Mouse (Mus musculus) bone marrow, adult 2 months (tissue): ENCODE measurements around the gene Phyhipl. TPM values are rescaled to one million over a fixed set of nuclear protein-coding genes. Genes with fewer than 3 reads are reported as not detected.

Experiments
- H3K27ac ChIP-seq: fragments of 200-500 bp; 2 replicates; pipeline ENCODE4 v1.5.1; 2012; ENCODE audit warnings: low read depth, mild to moderate bottlenecking, control low read depth, inconsistent platforms, low read length; ENCODE audit not compliant: control insufficient read depth, poor library complexity, insufficient read depth
- H3K4me1 ChIP-seq: fragments of 200-500 bp; 2 replicates; pipeline ENCODE4 v1.6.1; 2011; ENCODE audit warnings: low read length; ENCODE audit not compliant: control insufficient read depth, insufficient read depth
- H3K4me3 ChIP-seq: fragments of 200-500 bp; replicated peaks from 2 replicates; pipeline ENCODE3; 2011; ENCODE audit warnings: mild to moderate bottlenecking, low read depth, low read length, control low read depth; ENCODE audit not compliant: control insufficient read depth
- CTCF ChIP-seq: fragments of 200-500 bp; IDR thresholded peaks from 2 replicates; pipeline ENCODE4 v1.5.1; 2011; ENCODE audit warnings: low read length, control low read depth; ENCODE audit not compliant: control insufficient read depth, insufficient read depth
- POLR2A ChIP-seq: fragments of 200-500 bp; IDR thresholded peaks from 2 replicates; pipeline ENCODE4 v1.6.1; 2011; ENCODE audit warnings: low read depth, mild to moderate bottlenecking, control low read depth, low read length, borderline replicate concordance; ENCODE audit not compliant: control insufficient read depth
- WGBS: fragments of 180-500 bp; shearing (Covaris S2); methylation state at CpG from one replicate; pipeline ENCODE4 v1.1.7; 2018; 5-methylcytosine and 5-hydroxymethylcytosine counted together
- polyA plus RNA-seq: library from polyadenylated mRNA; stranded (reverse); fragments of >200 nt; gene quantifications from 2 replicates; pipeline ENCODE4 v1.2.4, GENCODE M21; 2011; ENCODE audit warnings: low replicate concordance; ENCODE audit not compliant: missing spikeins, insufficient read depth, insufficient read length

Phyhipl gene
- polyA plus RNA-seq, 1 experiment = 0.82 TPM

DNA sequence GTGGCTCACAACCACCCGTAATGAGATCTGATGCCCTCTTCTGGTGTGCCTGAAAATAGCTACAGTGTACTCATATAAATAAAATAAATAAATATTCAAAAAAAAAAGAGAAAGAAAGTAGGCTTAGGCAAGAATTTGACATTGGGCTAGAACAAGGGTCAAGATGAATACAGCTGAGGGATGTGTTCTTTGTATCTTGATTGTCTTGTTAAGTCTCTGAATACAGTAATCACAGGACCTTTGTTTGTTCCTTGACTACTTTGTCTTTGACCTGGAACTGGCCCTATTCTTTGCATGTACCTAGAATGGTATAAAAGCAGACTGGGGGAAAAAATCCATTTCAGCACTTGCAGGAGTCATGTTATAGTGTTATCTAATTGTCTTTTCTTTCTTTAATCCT lies 44.1 kb downstream of the Phyhipl start:
- TF ChIP-seq CTCF (no peak), POLR2A (no peak)
- Histone ChIP-seq H3K4me1 (no peaks in the 10 kb centered on the region), H3K4me3 (no peak overlapping the region), H3K27ac (no peak overlapping the region)
- WGBS = 80% methylated on average over 1 of the region's 1 CpGs

DNA sequence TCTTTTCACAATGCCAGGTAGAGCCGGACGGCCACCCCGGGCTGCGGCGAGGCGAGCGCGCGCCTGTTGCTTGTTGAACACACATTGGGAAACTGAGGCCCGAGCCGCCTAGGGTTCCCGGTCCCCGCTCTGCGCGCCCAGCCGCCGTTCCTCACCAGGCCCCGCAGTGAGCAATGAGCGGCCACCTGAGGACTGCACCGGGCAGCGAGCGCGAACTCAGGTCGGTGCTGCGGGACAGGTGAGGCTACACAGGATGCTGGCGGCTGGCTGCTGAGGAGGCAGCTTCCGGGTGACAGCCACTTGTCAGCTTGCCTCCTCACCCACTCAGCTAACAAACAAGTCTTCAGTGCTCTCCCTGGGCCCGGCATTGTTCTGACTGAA lies 55.9 kb downstream of the Phyhipl start:
- Histone ChIP-seq H3K4me1 (no peaks in the 10 kb centered on the region), H3K4me3 (no peak overlapping the region), H3K27ac (no peak overlapping the region; the same call in 1 of the 2 replicates)
- 6% methylated on average over 28 of the region's 28 CpGs for WGBS
- no peak for TF ChIP-seq CTCF
- TF ChIP-seq POLR2A = no peak

DNA sequence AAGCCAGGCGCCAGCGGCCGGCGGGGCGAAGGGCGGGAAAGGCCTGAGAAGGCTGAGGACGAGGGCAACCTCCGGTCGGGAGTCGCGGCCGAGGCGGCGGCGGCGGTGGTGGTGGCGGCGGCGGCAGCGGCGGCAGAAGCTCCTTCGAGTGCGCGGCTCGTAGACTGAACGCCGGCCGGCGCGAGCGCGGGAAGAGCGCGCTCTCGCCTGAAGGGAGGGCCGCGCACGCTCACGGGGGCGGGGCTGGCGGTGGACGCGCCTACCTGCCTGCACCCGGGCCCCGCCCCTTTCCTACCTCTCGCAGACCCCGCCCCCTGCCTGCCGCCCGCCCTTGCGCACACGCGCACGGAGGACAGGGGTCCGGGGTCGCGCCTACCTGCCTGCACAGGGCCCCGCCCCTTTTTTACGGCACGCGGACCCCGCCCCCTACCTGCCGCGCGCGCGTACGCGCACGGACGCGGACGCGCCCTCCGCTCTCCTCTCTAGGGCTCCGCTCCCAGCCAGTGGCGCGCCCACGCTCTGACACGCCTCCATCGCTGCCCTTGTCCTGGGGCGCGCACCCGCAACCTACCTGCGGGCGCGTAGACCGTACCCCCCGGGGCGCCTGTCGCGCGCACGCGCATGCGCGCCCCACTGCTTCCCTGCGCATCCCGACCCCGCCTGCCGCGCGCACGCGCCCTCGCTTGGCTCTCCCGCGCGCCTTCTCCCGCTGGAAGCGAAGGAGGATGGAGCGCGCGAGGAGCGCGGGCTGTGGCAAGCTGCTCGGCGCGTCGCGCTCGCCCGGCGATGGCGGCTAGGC lies 56.4 kb downstream of the Phyhipl start:
- WGBS = 2% methylated on average over 107 of the region's 124 CpGs
- no peak for TF ChIP-seq POLR2A
- no peak for TF ChIP-seq CTCF
- no peak overlapping the region; the same call in 1 of the 2 replicates for H3K27ac ChIP-seq
- H3K4me3 ChIP-seq = no peak overlapping the region
- H3K4me1 ChIP-seq = no peaks in the 10 kb centered on the region

DNA sequence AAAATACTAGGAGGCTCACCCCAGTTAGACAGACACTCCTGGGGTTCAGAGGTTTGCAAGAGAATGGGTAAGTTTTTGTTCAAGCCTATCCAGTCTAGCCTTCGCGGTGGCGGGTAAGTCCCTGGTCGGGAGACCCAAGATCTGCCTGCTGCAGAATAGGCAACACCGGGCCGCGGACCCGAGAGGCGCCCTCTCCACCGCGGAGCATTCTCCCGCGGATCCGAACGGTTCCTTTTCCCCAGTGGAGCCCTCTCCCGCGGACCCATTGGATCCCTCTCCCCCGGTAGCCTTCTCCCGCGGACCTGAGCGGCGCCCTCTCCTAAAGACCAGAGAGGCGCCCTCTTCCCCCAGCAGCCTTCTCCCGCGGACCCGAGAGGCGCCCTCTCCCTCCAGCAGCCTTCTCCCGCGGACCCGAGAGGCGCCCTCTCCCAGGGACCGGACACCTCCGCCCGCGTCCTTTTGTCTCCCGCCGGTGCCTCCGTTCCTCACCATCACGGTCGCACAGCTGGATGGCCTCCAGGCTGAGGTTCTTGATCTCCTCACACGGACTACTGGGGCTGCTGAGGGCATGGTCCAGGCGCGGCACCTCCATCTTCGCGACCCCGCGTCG lies 57.1 kb downstream of the Phyhipl start:
- Histone ChIP-seq H3K4me3 (no peak overlapping the region), H3K27ac (no peak overlapping the region; the same call in 1 of the 2 replicates), H3K4me1 (no peaks in the 10 kb centered on the region)
- TF ChIP-seq POLR2A = no peak
- 4% methylated on average over 48 of the region's 48 CpGs for WGBS

DNA sequence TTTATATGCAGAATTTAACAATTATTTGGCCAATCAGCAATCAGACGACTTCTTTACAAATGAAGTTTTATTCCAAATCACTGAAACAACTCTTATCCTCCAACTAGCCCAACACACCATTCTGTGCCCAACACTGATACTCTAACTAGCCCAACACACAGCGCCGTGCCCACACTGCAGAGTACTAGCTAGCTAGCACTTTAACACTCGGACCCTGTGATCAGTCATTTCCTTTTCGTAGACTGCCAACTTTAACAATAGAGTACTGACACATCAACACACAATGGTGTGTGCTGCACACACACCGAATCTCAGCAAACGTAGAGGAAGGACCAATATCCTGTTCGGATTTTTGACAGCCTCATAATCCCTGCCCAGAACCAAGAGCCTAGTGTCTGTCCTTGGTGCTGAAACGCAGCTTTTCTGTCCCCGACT lies 57.7 kb downstream of the Phyhipl start:
- 20% methylated on average over 10 of the region's 10 CpGs for WGBS
- H3K27ac ChIP-seq = no peak overlapping the region
- TF ChIP-seq POLR2A (no peak), CTCF (no peak)
- no peak overlapping the region for H3K4me3 ChIP-seq
- H3K4me1 ChIP-seq = no peaks in the 10 kb centered on the region

DNA sequence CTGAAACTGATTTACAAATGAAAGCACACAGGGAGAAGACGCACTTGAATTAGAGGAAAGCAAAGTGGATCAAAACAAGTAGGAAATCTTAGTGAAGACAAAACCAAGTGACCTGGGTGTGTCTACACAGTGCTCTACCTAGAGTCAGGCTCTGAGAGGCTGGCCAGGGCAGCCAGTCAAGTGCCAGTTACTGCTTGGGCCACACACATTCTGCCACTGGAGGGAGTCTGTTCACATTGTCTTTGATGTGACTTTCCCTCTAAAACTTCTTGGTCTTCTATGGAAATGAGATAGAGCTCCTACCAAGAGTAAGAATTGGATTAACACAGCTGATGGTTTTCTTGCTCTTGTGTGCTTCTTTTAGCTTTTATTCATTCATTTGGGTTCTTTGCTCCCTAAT lies 61.8 kb downstream of the Phyhipl start:
- 47% methylated on average over 1 of the region's 1 CpGs for WGBS
- Histone ChIP-seq H3K4me3 (no peak overlapping the region), H3K4me1 (no peaks in the 10 kb centered on the region), H3K27ac (no peak overlapping the region)
- TF ChIP-seq POLR2A (no peak), CTCF (no peak)

DNA sequence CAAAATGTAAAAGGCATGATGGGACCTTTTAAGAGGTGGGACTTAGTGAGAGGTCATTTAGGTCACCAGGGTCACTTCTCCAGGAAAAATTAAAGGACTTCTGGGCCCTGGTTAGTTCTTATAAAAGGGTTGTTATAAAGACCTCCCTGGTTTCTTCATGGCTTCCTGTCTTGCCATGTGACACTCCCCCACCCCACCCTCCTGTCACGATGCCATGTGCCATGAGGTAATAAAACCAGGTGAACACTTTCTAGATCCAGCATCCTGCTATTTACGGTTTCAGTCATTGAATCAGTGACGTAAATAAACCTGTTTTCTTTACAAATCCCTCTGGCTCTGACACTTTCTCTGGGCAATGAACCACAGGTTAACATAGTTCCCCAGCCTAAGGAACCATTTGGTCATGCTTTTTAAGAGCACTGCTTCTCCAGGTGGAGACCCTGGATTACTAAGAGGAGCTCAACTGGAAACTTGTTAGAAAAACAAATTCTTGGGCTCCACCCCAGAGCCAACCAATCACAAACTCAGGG lies 68.8 kb downstream of the Phyhipl start:
- TF ChIP-seq POLR2A (no peak), CTCF (no peak)
- no peak overlapping the region for H3K27ac ChIP-seq
- 59% methylated on average over 3 of the region's 3 CpGs for WGBS
- no peak overlapping the region for H3K4me3 ChIP-seq
- no peaks in the 10 kb centered on the region; the same call in 1 of the 2 replicates for H3K4me1 ChIP-seq

DNA sequence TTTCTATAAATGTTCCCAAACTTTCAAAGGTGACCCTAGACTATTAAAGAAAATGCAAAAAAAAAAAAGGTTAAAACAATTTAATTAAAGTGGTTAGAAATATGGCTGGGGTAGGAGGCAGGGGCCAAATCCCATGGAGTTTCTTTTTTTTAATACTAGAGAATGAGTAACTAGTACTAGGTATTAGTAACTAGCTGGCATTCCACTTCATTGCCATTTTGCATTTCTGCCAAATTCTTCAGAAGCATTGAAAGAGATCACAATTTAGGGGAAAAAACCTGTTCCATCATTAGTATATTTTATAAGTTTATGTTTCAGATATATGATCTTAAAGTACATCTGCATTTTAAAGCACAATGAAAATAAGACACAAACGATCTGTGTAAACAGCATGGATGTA lies 71.6 kb downstream of the Phyhipl start:
- TF ChIP-seq CTCF (no peak), POLR2A (no peak)
- Histone ChIP-seq H3K4me3 (no peak overlapping the region), H3K4me1 (no peaks in the 10 kb centered on the region; the same call in 1 of the 2 replicates), H3K27ac (no peak overlapping the region)
- 74% methylated on average over 1 of the region's 1 CpGs for WGBS

DNA sequence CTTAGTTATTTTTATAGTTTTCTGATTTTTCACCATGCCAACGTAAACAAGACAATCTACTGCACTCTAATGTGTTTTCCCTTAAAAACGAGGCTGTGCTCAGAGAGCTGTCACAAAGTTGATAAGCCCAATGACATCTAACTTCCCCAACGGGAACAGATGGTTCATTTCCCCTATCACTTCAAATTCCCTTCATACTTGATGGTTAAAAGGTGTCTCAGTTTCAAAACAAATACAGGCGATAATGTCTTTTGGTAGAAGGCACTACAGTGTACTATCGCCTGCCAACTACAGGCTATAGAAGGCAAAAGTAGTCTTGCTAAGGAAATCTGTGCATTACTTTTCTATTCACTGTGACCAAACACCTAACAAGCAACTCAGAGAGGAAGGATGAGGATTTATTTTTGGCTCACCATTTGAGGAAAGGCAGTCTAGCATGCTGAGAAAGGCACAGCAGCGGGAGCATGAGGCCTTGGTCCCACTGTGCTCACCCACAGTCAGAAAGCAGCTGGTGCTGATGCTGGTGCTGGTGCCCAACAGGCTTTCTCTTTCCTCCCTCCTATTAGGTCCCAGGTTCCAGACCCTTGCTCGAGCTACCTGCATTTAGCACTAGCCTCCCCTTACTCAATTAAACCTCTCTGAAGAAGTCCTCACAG lies 74.1 kb downstream of the Phyhipl start:
- Histone ChIP-seq H3K27ac (no peak overlapping the region), H3K4me1 (no peaks in the 10 kb centered on the region; the same call in 1 of the 2 replicates), H3K4me3 (no peak overlapping the region)
- 57% methylated on average over 7 of the region's 7 CpGs for WGBS
- TF ChIP-seq POLR2A (no peak), CTCF (no peak)
